Mouse (Mus musculus) E14TG2a.4 (cell line): ENCODE results near the gene Socs5.

Experiments
- CTCF ChIP-seq: conservative IDR thresholded peaks from 2 replicates; pipeline ENCODE4 v1.5.1; 2014; ENCODE audit warnings: low read length
- NANOG ChIP-seq: IDR thresholded peaks from 2 replicates; pipeline ENCODE4 v1.6.1; 2014; ENCODE audit warnings: borderline replicate concordance, low read length, mixed read lengths

DNA sequence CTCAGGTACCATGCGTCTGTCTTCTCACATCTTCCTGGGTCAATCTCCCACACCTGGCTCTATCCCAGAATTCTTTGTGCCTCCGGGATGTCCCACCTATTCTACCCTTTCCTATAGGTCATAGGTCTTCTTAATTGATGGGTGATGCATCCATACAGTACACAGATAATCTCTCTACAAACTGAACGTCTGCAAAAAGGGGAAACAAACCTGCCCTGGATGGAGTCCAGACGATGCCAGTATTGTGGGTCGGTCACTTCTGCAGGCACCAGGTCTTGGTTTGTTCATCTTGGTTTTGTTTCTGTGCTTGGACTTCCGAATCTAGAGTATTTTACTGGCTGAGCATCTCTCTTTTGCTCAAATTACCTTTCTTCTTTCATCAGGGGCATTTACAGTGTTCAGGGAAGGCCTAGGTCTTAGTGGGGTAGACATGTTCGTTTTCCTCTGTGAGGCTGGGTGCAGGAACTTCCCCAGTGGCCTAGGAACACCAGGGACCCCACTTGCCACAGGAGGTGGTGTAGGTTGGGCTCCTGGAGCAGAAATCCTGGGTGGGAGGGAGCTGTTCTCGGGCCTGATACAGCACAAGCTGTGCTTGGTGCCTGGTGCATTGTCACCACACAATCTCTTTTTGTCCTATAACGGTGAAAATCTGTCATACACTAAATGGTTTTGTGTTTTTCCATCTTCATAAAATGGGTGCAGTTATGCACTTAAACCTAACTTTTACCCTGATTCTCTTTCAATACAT is 33.9 kb downstream of the Socs5 start:
- TF ChIP-seq CTCF (no peak), NANOG (no peak)
